In the genomic region with DNA sequence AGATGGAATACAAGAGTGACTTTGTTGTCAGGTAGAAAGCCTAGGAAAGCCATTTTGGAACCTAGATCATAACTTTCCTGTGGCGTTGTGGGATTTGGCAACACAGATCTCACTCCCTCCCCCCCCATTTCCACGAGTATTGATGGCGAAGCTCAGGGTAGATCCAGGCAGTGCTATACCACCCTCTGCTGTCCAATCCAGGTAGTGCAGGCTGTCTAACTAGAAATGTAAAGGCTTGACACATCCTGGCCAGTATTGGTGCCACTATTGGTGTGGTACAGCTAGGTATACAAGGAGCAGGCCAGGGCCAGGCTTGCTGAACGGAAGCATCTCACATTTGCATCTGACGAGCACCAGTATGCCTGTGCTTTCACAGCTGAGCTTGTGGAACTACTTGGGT, we compare ENCODE assay signal across 8 mouse cellular contexts. TPM values are rescaled to one million over a fixed set of nuclear protein-coding genes. Genes with fewer than 3 reads are reported as not detected.
DNase-seq lines count a peak whose midpoint lies in the region; ATAC-seq and TF ChIP-seq lines count a peak whose summit lies in the region.

No protein-coding gene starts in this region.

- no peak overlapping the region for H3K27ac ChIP-seq in liver, embryonic 12.5 days
- no peak overlapping the region for H3K27ac ChIP-seq in intestine, postnatal 0 days (ENCODE audit: low read depth, low read length)
- H3K27ac ChIP-seq in midbrain, embryonic 15.5 days, result no peak overlapping the region

- H3K4me3 ChIP-seq in liver, embryonic 12.5 days, result no peak overlapping the region
- no peak overlapping the region for H3K4me3 ChIP-seq in intestine, postnatal 0 days (ENCODE audit: low read depth, low read length)
- H3K4me3 ChIP-seq in midbrain, embryonic 15.5 days, result no peak overlapping the region

- ATAC-seq in liver, embryonic 12.5 days, result no peak
- ATAC-seq in intestine, postnatal 0 days, result peak; percentile 47; the same call in 1 of the 2 replicates
- peak; percentile 89 for ATAC-seq in midbrain, embryonic 15.5 days (replicated peaks)

- no peak overlapping the region for H3K4me2 ChIP-seq in liver, embryonic 12.5 days
- H3K4me2 ChIP-seq in intestine, postnatal 0 days (replicated peaks; ENCODE audit: low read depth), result no peak overlapping the region
- no peak overlapping the region for H3K4me2 ChIP-seq in midbrain, embryonic 15.5 days

- no peaks in the 10 kb centered on the region for H3K27me3 ChIP-seq in liver, embryonic 12.5 days (replicated peaks)
- H3K27me3 ChIP-seq in intestine, postnatal 0 days (replicated peaks; ENCODE audit: control insufficient read depth, insufficient read depth, low read length), result no peaks in the 10 kb centered on the region
- no peaks in the 10 kb centered on the region for H3K27me3 ChIP-seq in midbrain, embryonic 15.5 days (replicated peaks)
- H3K27me3 ChIP-seq in splenic B cell, adult 2 months (ENCODE audit: control insufficient read depth, insufficient read depth, low read length, poor library complexity, severe bottlenecking), result no peaks in the 10 kb centered on the region

- no peak overlapping the region for H3K9ac ChIP-seq in liver, embryonic 12.5 days
- H3K9ac ChIP-seq in intestine, postnatal 0 days (ENCODE audit: low read depth, low read length), result no peak overlapping the region
- no peak overlapping the region for H3K9ac ChIP-seq in midbrain, embryonic 15.5 days

- no peaks in the 10 kb centered on the region for H3K36me3 ChIP-seq in liver, embryonic 12.5 days
- H3K36me3 ChIP-seq in intestine, postnatal 0 days (ENCODE audit: control insufficient read depth, insufficient read depth), result no peaks in the 10 kb centered on the region; the same call in 1 of the 2 replicates
- H3K36me3 ChIP-seq in midbrain, embryonic 15.5 days (replicated peaks), result no peaks in the 10 kb centered on the region
- H3K36me3 ChIP-seq in splenic B cell, adult 2 months (ENCODE audit: control insufficient read depth, insufficient read depth, low read length, poor library complexity, severe bottlenecking), result no peaks in the 10 kb centered on the region

- peak; percentile 65 for DNase-seq in liver
- DNase-seq in cerebellum, postnatal 4 days (ENCODE audit: low spot score in 2 of 2), result peak; percentile 81 to 90
- peak; percentile 70 for DNase-seq in gastrocnemius, adult 18-20 months (ENCODE audit: low spot score)
- peak; percentile 87 to 90 for DNase-seq in left cerebral cortex, postnatal 25 days (ENCODE audit: low spot score in 2 of 2)
- DNase-seq in splenic B cell, adult 2 months (ENCODE audit: low read depth, low spot score), result peak; percentile 59

- no peaks in the 10 kb centered on the region for H3K4me1 ChIP-seq in liver, embryonic 12.5 days
- no peaks in the 10 kb centered on the region for H3K4me1 ChIP-seq in intestine, postnatal 0 days (replicated peaks; ENCODE audit: control insufficient read depth, insufficient read depth, low read length)
- H3K4me1 ChIP-seq in midbrain, embryonic 15.5 days, result no peaks in the 10 kb centered on the region

- H3K9me3 ChIP-seq in liver, embryonic 12.5 days (replicated peaks), result no peaks in the 10 kb centered on the region
- no peaks in the 10 kb centered on the region for H3K9me3 ChIP-seq in intestine, postnatal 0 days (ENCODE audit: control insufficient read depth)
- H3K9me3 ChIP-seq in midbrain, embryonic 15.5 days, result no peaks in the 10 kb centered on the region

- 11% methylated on average over 5 of the region's 5 CpGs for WGBS in liver, embryonic 12.5 days (ENCODE audit: insufficient replicate concordance)
- WGBS in intestine, postnatal 0 days, result 14% methylated on average over 5 of the region's 5 CpGs
- WGBS in midbrain, embryonic 15.5 days, result 16% methylated on average over 5 of the region's 5 CpGs

- intact Hi-C loops in left cerebral cortex, postnatal 25 days (cut with DNase I), result loop anchor here (1.0 to 10.0 kb wide), 4 partner anchors 153 to 712 kb away; no protein-coding TSS in a partner anchor

- peak; percentile 99 for TF ChIP-seq CTCF in intestine, postnatal 0 days (IDR thresholded peaks at IDR 0.05; ENCODE audit: low read depth)

RNA-seq across cellular contexts. Expression of a gene that starts 18.6 kb away (rescaled TPM):
- polyA plus RNA-seq in liver, embryonic 12.5 days (2016; fragmentation: Nextera tagmentation; extraction: Ambion mirVana), result 2.2 and 3.0 TPM in 2 replicates
- under 1 TPM in 1 of 2 experiments, not detected in 1; 0.26 TPM for total RNA-seq in gastrocnemius, adult 18-20 months (2021)
- polyA plus RNA-seq in intestine, postnatal 0 days (2015; fragmentation: Nextera tagmentation; extraction: Ambion mirVana), result 5.6 and 6.6 TPM in 2 replicates
- 1 to 10 TPM; 2.2 to 2.5 TPM for total RNA-seq in left cerebral cortex, postnatal 25 days (2021)
- polyA plus RNA-seq in midbrain, embryonic 15.5 days (2015; fragmentation: Nextera tagmentation; extraction: Ambion mirVana), result 1.3 and 2.0 TPM in 2 replicates

RNA-seq across cellular contexts. Expression of a gene that starts 55.3 kb away (rescaled TPM):
- polyA plus RNA-seq in liver, embryonic 12.5 days (2016; fragmentation: Nextera tagmentation; extraction: Ambion mirVana), result 0.01 and 0.04 TPM in 2 replicates
- under 1 TPM in 1 of 2 experiments, not detected in 1; 0.02 TPM for total RNA-seq in gastrocnemius, adult 18-20 months (2021)
- 0.86 and 1.1 TPM in 2 replicates for polyA plus RNA-seq in intestine, postnatal 0 days (2015; fragmentation: Nextera tagmentation; extraction: Ambion mirVana)
- total RNA-seq in left cerebral cortex, postnatal 25 days (2021), result under 1 TPM; 0.05 TPM
- polyA plus RNA-seq in midbrain, embryonic 15.5 days (2015; fragmentation: Nextera tagmentation; extraction: Ambion mirVana), result 0.03 and 0.05 TPM in 2 replicates
